Mouse (Mus musculus): ENCODE results near the gene Steap4. TPM values are rescaled to one million over a fixed set of nuclear protein-coding genes. Genes with fewer than 3 reads are reported as not detected.

The Steap4 gene
- polyA plus RNA-seq (2012) = not detected in 2 replicates

DNA sequence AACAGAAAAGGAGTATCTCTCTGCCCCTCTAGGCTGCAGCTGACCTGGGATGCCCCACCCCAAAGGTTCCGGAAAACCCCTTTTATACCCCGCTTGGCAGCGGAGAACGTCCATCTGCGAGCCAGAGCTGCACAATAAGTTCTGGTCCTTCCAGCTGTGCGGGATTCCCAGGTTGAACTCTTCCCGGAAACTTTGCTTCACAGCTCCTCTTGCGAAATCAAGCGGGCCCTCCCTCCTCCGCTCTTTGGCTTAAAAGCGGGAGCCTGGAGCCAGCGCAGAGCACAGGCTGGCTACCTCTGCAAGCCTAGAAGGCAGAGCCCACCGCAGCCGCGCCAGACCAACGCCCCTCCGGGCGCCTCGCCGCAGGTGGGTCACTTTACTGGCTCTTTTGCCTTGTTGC lies at the start of gene Steap4:
Gene Steap4, plus strand, starts transcription at position 282 of the 400 bp plus-strand sequence.

Other genes starting within 250 kb of the Steap4 start
- gene Sri, start 85.6 kb downstream of the Steap4 start, polyA plus RNA-seq (2012) = 308 and 343 TPM in 2 replicates

Data from megakaryocyte-erythroid progenitor cell, adult 5 weeks (primary cell).